Mouse (Mus musculus): ENCODE measurements around the gene Troap.

DNA sequence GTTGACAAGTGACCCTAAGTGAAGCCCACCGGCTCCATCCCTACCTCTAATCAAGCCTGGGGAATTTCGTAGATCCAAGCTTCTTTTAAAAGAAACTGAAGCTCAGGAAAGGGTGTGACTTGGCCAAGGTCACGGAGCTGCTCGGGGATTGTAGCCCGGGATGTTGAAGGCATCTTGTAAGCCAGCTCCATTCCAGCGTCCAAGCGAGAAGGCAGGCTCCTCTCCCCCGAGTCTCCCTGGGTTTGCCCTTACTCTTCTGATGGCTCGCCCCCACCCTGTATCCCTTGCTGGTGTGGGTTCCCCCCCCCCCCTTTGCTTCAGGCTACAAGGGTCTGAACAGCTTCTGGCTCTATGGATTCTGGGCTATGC, 24.1 kb downstream of the Troap start:
- TF ChIP-seq GATA1 (IDR thresholded peaks at IDR 0.05; ENCODE audit: borderline replicate concordance, low read length) (no peak), CTCF (IDR thresholded peaks at IDR 0.05; ENCODE audit: low read depth, low read length) (no peak), TAL1 (conservative IDR thresholded peaks at IDR 0.05; ENCODE audit: low read depth, low read length) (no peak)
